Mouse (Mus musculus) thymus, postnatal 25 days (tissue): ENCODE results near the gene Tmem129.

Source experiments
- DNase-seq: peaks from one replicate; pipeline ENCODE4 v3.0.0; 2022

Tmem129 gene

DNA sequence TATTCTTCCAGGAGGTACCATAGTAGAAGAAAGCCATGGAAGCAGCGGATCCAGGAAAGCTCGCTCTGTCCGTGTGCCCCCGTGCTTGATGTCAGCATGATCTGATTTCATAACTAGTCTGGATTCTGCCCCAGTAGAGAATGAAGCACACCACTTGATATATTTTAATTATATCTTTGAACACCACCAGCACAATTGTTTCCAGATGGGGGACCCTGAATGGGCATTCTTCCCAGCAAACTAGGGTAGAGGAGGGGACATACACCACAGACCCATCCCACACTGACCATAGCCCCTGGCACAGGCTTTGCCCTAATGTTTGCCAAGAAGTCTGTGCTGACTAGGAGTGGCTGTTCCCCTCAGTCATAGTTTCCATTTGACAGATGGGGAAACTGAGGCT lies 26.7 kb upstream of the Tmem129 start:
- no peak for DNase-seq

DNA sequence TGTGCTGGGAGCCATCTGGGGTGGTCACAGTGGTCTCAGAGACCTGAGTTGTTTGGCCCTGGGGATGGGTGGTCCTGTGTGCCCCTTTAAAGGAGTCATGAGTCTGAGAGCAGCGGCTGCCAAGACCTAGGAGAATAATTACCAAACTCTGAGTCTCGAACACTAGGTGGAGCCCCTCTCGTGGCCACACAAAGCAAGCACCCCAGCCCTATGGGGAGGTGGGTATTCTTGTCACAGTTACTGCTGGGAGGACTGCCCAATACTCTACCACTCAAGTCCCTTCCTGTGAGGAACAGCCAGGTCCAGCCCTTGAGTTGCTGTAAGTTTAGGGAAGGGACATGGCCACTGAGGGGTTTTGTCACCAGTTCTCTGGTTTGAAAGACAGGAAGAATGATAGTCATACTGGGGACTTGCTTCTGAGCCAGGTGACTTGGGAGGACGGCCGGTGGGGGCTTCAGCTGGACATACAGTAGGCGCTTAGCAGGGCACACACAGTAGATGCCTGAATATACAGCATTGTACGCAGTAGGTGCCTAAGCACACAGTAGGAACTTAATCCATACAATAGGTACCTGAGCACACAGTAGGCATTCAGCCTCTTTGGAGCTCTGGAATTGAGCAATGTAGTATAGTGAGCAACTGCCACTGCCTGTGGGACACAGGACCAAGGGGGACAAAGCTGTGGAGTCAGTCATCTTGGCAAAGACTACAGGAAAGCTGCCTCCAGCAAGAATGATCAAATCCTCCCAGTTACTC lies 25.9 kb upstream of the Tmem129 start:
- DNase-seq: peak; percentile 26

DNA sequence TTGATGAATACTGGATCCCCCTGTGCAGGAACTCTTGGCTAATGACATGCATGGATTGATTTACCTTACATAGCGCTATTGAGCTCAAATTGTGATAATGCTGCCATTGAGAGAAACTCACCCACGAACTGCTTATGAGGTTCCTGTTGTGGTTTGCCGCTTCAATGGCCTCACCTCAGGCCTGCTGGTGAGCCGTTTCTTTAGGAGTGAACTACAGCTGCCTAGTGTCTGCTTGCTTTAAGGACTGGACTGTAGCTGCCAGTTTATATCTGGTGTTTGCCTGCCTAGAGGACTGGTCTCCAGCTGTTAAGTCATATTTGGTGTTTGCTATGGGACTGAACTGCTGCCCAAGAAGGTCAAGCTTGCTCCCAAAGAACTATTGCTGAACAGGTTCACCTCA lies 24.7 kb upstream of the Tmem129 start:
- DNase-seq: no peak

DNA sequence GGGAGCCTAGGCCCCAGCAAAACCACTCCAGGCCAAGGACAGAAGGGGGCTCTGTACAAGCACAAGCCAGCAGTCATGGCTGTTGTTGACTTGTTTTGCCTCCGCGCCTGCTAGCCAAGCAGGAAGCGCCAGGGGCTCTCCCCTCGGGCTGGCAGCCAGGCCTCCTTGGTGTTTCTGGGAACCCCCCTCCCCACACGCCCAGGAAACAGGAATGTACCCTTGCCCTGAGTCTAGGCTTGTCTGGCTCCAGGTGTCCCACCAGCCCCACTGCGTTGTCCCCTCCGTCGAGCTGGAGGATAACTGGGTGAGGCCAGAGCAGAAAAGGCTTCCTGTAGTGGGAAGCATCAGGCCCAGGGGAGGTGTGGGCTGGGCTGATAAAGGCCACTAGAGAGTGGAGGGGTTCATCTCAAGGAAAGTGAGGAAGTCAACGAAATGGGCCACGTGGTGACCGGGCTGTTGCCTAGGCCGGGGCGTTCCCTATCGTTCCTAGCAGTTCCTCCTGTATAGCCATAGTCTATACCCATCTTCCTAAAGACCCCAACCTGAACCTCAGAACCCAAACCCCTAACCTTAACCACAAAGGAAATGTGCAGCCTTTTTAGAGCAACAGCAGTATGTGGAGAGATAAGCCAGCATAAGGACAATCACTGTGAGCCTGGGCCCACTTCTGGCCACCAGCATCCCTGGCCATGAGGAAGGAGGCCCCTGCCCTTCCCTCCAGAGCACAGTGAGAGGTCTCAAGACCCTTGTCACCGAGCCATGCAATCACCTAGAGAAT lies 23.6 kb upstream of the Tmem129 start:
- no peak for DNase-seq

GRCm38 (mm10) chr5:33681044-33681443 lies 22.8 kb upstream of the Tmem129 start:
- no peak for DNase-seq

GRCm38 (mm10) chr5:33678244-33678643 lies 20.0 kb upstream of the Tmem129 start:
- no peak for DNase-seq

- peak; percentile 31 for DNase-seq
These were observed 17.7 kb upstream of the Tmem129 start for GRCm38 (mm10) chr5:33675964-33676363.

GRCm38 (mm10) chr5:33674439-33674838 lies 16.2 kb upstream of the Tmem129 start:
- DNase-seq: no peak

GRCm38 (mm10) chr5:33671659-33672058 lies 13.4 kb upstream of the Tmem129 start:
- DNase-seq: no peak

DNA sequence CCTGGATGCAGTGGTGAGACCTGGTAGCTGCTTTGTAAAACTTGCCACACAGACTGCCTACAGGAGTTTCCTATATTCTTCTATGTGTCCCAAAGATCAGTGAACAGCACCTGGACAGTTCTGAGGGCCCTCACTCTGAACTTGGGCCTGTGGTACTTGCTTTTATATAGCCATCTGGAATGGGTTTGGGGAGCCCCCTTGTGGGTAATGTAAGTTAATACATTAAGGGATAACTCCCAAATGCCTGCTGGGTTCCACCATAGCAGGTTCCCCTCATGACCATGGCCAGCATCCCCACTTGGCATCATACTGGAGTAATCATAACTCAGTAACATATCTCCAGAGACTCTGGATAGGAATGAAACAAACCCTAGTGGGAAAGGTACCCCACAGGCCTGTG lies 10.0 kb upstream of the Tmem129 start:
- DNase-seq: peak; percentile 54

GRCm38 (mm10) chr5:33658664-33659050 lies 441 bp upstream of the Tmem129 start:
- DNase-seq: no peak

GRCm38 (mm10) chr5:33657251-33657786 lies 897 bp downstream of the Tmem129 start:
- no peak for DNase-seq

- DNase-seq: no peak
These were observed 1.5 kb downstream of the Tmem129 start for GRCm38 (mm10) chr5:33656739-33657138.

GRCm38 (mm10) chr5:33655251-33655840 lies 2.9 kb downstream of the Tmem129 start:
- no peak for DNase-seq

- no peak for DNase-seq
These were observed 3.8 kb downstream of the Tmem129 start for GRCm38 (mm10) chr5:33654424-33654823.

- DNase-seq: no peak
These were observed 5.4 kb downstream of the Tmem129 start for GRCm38 (mm10) chr5:33652783-33653173.

DNA sequence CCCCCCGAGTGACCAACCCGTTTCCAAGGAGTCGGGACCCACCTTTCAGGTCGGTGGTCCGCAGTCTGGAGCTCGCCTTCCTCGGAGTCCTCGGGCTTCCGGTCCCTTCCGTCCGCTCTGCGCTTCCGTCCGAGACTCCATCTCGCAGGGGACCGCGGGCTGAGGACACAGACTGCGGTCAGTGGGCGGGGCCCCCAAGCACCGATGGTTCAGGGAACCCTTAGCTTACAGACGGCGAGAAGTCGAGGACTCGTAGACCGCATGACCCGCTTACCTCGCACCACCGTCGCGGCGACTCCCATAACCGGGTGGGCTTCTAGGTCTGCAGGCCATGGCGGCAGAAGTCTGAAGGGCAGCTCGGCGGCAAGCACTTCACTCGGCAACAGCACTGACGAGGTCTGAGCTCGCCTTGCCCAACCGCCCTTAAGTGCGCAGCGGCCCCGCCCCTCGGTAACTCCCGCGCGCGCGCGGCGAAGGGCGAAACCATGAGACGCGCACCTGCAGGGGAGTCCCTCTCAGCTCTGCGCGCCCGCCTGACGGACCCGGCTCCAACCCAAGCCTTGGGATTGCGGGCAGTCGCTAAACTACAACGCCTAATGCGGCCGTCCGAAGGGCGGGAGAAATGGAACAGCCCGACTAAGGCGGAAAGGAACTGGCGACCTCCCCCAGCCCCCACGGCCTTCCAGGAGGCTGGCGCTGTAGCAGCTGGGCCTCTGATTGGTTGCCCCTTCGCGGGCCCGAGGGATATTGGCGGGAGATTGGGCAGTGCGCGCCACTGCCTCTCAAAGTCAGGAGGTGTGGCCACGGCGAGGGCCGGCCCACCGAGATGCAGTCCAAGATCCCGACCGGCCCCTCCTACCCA lies 6.1 kb downstream of the Tmem129 start, which contains the start of gene Slbp:
Gene Slbp (minus strand): TSS at position 654 of the 862 bp plus-strand sequence.
- peak; percentile 95 for DNase-seq

- no peak for DNase-seq
These were observed 6.7 kb downstream of the Tmem129 start for GRCm38 (mm10) chr5:33651541-33651920.

DNA sequence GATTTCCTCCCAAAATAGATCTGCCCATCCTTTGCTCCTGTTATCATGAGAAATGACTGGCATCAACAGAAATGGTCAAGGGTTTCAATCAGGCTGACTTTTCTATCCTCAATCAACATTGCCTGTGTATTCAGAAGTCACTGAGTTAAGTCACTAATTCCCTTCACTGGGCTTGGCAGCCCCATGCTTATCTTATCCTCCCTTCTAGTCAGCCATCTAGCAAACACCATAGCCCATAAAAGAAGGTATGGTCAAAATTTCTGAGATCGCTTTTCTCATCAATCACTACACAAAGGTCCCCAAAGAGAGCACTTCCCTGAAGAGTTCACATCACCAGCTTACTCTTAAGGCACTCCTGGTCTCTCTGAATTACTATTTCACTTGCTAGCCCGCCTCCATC lies 7.2 kb downstream of the Tmem129 start:
- DNase-seq: no peak

GRCm38 (mm10) chr5:33640652-33641051 lies 17.6 kb downstream of the Tmem129 start:
- DNase-seq: peak; percentile 55

GRCm38 (mm10) chr5:33638826-33639225 lies 19.4 kb downstream of the Tmem129 start:
- no peak for DNase-seq

DNA sequence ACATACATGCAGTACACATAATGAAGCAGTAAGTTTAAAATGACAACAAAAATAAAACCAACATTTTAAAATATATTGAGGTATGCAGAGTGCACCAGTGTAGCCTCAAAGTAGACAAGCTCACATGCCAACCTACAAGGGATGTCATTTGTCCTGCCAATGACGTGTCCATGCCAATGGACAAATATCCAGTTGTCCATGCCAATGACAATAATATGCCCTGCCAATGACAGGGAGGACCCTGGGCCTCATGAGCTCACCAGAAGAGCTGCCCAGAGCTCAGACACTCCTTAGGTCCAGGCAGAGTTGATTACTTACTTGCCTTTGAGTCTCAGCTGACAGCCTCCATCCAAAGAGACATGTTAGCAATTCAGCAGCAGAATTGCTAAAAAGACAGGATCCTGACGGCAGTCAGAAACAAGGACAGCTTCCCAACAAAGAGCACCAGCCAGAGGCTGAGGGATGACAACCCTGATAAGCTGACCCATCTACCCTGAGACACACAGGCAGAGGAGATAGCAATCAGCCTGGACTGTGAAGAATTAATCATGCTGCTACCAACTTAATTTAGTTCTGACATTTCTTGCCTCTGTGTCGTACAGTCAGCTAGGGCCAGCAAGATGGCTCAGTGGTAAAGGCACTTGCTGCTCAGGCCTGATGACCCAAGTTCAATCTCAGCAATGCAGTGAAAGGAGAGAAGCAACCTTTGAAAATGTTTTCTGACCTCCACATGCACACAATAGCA lies 20.4 kb downstream of the Tmem129 start:
- no peak for DNase-seq
